Mouse (Mus musculus) forebrain, embryonic 14.5 days (tissue): ENCODE measurements around the gene R3hcc1l. TPM values are rescaled to one million over a fixed set of nuclear protein-coding genes. Genes with fewer than 3 reads are reported as not detected.

Source experiments
- ATAC-seq: fragments of 200-750 bp; cut with Nextera tagmentation; 2 replicates; pipeline ENCODE4 v1.8.0; 2017; ENCODE audit warnings: mild to moderate bottlenecking, moderate library complexity
- DNase-seq: peaks from one replicate; pipeline ENCODE4 v3.0.0-alpha.2; 2015; ENCODE audit warnings: low spot score
- H3K27ac ChIP-seq: fragments of 300-500 bp; sonication (generic); 2 replicates; pipeline ENCODE4 v1.5.1; 2014; ENCODE audit warnings: low read depth, mild to moderate bottlenecking, control low read depth, low read length, moderate library complexity
- H3K27me3 ChIP-seq: fragments of 300-500 bp; sonication (generic); replicated peaks from 2 replicates; pipeline ENCODE4 v1.6.1; 2014; ENCODE audit warnings: low read length, control low read depth, mixed read lengths; ENCODE audit not compliant: control insufficient read depth, insufficient read depth
- H3K36me3 ChIP-seq: fragments of 300-500 bp; sonication (generic); 2 replicates; pipeline ENCODE4 v1.6.1; 2014; ENCODE audit warnings: low read length, control low read depth; ENCODE audit not compliant: control insufficient read depth, insufficient read depth
- H3K4me1 ChIP-seq: fragments of 300-500 bp; sonication (generic); 2 replicates; pipeline ENCODE4 v1.6.1; 2014; ENCODE audit warnings: antibody characterized with exemption, low read length, control low read depth; ENCODE audit not compliant: control insufficient read depth, insufficient read depth
- H3K4me2 ChIP-seq: fragments of 300-500 bp; sonication (generic); 2 replicates; pipeline ENCODE4 v1.6.1; 2014; ENCODE audit warnings: mild to moderate bottlenecking, control low read depth, low read length
- H3K4me3 ChIP-seq: fragments of 300-500 bp; sonication (generic); 2 replicates; pipeline ENCODE4 v1.5.1; 2014; ENCODE audit warnings: low read depth, low read length, control low read depth
- H3K9ac ChIP-seq: fragments of 300-500 bp; sonication (generic); 2 replicates; pipeline ENCODE4 v1.6.1; 2014; ENCODE audit warnings: mild to moderate bottlenecking, low read length, control low read depth, moderate library complexity
- H3K9me3 ChIP-seq: fragments of 300-500 bp; sonication (generic); replicated peaks from 2 replicates; pipeline ENCODE4 v1.6.1; 2016; ENCODE audit warnings: low read length, control low read depth, mixed read lengths; ENCODE audit not compliant: control insufficient read depth
- WGBS: fragments of 180-500 bp; shearing (Covaris S2); extraction: QIAGEN DNeasy Blood & Tissue Kit; methylation state at CpG from one replicate; pipeline ENCODE4 v1.1.7; 2014; 5-methylcytosine and 5-hydroxymethylcytosine counted together
- polyA plus RNA-seq: library from polyadenylated mRNA; unstranded; fragments of >200 nt; fragmentation: Nextera tagmentation; extraction: Ambion mirVana; gene quantifications from 2 replicates; pipeline ENCODE4 v1.2.1, GENCODE M21; 2014

The R3hcc1l gene
- polyA plus RNA-seq, 1 experiment from 2014 or later: 15.8 TPM

DNA sequence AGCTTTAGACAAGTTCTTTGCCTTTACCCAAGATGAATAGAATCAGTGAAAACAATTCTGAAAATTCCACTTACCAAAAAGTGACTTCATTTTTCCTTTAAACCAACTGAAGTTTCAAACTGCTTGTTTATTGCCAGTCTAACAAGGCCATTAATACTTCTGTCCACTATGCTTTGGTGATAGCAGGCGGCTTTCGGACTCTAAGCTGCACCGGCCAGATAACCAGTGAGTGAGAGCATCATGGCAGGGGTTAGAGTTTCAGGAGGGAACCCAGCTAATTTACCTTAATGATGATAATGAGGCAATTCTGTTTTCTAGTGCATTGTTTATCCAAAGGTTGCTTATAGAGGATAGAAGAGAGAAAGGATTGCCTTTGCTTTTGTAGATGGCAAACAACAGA is 65.6 kb downstream of the R3hcc1l start:
- 87% methylated on average over 3 of the region's 3 CpGs for WGBS
- ATAC-seq (no peak), DNase-seq (no peak)
- Histone ChIP-seq H3K9me3 (no peaks in the 10 kb centered on the region), H3K27ac (no peak overlapping the region), H3K9ac (no peak overlapping the region), H3K4me3 (no peak overlapping the region), H3K4me1 (peaks cover 9% of the 10 kb centered on the region; the same call in 1 of the 2 replicates), H3K36me3 (0 out of 2 replicates have a peak, but pooled peaks cover 3% of the 10 kb centered on the region), H3K27me3 (no peaks in the 10 kb centered on the region), H3K4me2 (no peak overlapping the region)

GRCm38 (mm10) chr19:42587704-42588103 is 69.1 kb downstream of the R3hcc1l start:
- H3K4me3 ChIP-seq: no peak overlapping the region
- WGBS: 10% methylated on average over 2 of the region's 2 CpGs
- peaks cover 9% of the 10 kb centered on the region; the same call in 1 of the 2 replicates for H3K4me1 ChIP-seq
- no peak overlapping the region for H3K9ac ChIP-seq
- peak; percentile 24 for DNase-seq
- ATAC-seq: no peak
- 0 out of 2 replicates have a peak, but pooled peaks cover 6% of the 10 kb centered on the region for H3K36me3 ChIP-seq
- no peak overlapping the region for H3K27ac ChIP-seq
- H3K27me3 ChIP-seq: no peaks in the 10 kb centered on the region
- H3K4me2 ChIP-seq: no peak overlapping the region
- no peaks in the 10 kb centered on the region for H3K9me3 ChIP-seq

DNA sequence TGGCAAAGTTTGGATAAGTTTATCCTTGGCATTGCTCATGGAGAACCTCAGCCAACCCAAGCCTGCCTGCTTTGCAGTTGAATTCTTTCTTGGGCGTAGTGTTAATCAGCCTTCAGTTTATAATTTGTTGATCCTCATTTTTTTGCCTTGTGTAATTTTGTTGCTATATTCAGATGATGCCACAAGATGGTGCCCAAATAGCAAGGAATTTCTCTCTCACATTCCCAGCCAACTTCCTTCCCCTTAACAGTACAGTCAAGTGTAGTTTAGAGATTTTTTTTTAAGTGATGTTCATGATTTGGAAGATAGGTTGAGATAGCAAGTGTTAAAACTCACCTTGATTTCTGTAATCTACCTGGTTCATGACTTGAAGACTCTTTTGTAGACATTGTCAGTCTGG is 70.7 kb downstream of the R3hcc1l start:
- Histone ChIP-seq H3K9ac (no peak overlapping the region), H3K9me3 (no peaks in the 10 kb centered on the region), H3K27me3 (no peaks in the 10 kb centered on the region), H3K4me1 (peaks cover 9% of the 10 kb centered on the region; the same call in 1 of the 2 replicates), H3K4me2 (no peak overlapping the region), H3K4me3 (no peak overlapping the region), H3K36me3 (peaks cover 8% of the 10 kb centered on the region; the same call in 1 of the 2 replicates), H3K27ac (no peak overlapping the region)
- ATAC-seq (no peak), DNase-seq (peak; percentile 67)
- WGBS: 64% methylated on average over 1 of the region's 1 CpGs

GRCm38 (mm10) chr19:42591534-42591933 is 73.0 kb downstream of the R3hcc1l start:
- no peak for ATAC-seq
- no peak overlapping the region for H3K27ac ChIP-seq
- H3K9ac ChIP-seq: no peak overlapping the region
- H3K4me2 ChIP-seq: no peak overlapping the region
- 85% methylated on average over 14 of the region's 14 CpGs for WGBS
- peaks cover 9% of the 10 kb centered on the region; the same call in 1 of the 2 replicates for H3K4me1 ChIP-seq
- H3K4me3 ChIP-seq: no peak overlapping the region
- H3K9me3 ChIP-seq: no peaks in the 10 kb centered on the region
- DNase-seq: no peak
- H3K36me3 ChIP-seq: peaks cover 8% of the 10 kb centered on the region; the same call in 1 of the 2 replicates
- no peaks in the 10 kb centered on the region for H3K27me3 ChIP-seq

DNA sequence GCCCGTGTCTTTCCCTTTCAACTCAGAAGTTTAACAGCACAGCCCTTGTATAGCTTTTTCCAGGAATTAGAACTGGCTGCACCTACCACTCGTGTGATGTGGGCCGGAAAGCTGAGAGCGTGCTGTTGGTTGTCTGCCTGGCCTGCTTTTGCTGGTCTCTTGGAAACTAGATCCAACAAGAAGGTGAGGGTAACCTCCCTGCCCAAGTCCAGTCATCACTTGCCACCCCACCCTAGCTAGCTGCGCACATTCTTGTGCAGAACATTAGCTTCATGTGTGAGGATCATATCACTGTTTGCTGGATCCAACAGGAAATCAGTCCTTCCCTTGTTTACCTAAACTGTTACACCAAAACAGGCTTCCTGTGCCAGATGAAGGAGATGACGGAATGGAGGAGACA is 74.9 kb downstream of the R3hcc1l start:
- WGBS: 92% methylated on average over 6 of the region's 6 CpGs
- Histone ChIP-seq H3K4me2 (no peak overlapping the region), H3K36me3 (peaks cover 8% of the 10 kb centered on the region; the same call in 1 of the 2 replicates), H3K27me3 (no peaks in the 10 kb centered on the region), H3K9me3 (no peaks in the 10 kb centered on the region), H3K4me1 (0 out of 2 replicates have a peak, but pooled peaks cover 2% of the 10 kb centered on the region), H3K27ac (no peak overlapping the region), H3K9ac (no peak overlapping the region), H3K4me3 (no peak overlapping the region)
- ATAC-seq (no peak), DNase-seq (no peak)

GRCm38 (mm10) chr19:42595066-42595465 is 76.5 kb downstream of the R3hcc1l start:
- Histone ChIP-seq H3K27ac (no peak overlapping the region), H3K36me3 (peaks cover 8% of the 10 kb centered on the region; the same call in 1 of the 2 replicates), H3K4me1 (no peaks in the 10 kb centered on the region), H3K4me3 (no peak overlapping the region), H3K27me3 (no peaks in the 10 kb centered on the region), H3K4me2 (no peak overlapping the region), H3K9ac (no peak overlapping the region), H3K9me3 (no peaks in the 10 kb centered on the region)
- ATAC-seq: no peak
- DNase-seq: no peak
- 89% methylated on average over 6 of the region's 6 CpGs for WGBS

GRCm38 (mm10) chr19:42597286-42597685 is 78.7 kb downstream of the R3hcc1l start:
- H3K9ac ChIP-seq: no peak overlapping the region
- DNase-seq: no peak
- peaks cover 7% of the 10 kb centered on the region; the same call in 1 of the 2 replicates for H3K36me3 ChIP-seq
- H3K4me1 ChIP-seq: no peaks in the 10 kb centered on the region
- no peak for ATAC-seq
- no peak overlapping the region for H3K4me3 ChIP-seq
- no peaks in the 10 kb centered on the region for H3K27me3 ChIP-seq
- H3K9me3 ChIP-seq: no peaks in the 10 kb centered on the region
- WGBS: 95% methylated on average over 12 of the region's 12 CpGs
- no peak overlapping the region for H3K4me2 ChIP-seq
- H3K27ac ChIP-seq: no peak overlapping the region

DNA sequence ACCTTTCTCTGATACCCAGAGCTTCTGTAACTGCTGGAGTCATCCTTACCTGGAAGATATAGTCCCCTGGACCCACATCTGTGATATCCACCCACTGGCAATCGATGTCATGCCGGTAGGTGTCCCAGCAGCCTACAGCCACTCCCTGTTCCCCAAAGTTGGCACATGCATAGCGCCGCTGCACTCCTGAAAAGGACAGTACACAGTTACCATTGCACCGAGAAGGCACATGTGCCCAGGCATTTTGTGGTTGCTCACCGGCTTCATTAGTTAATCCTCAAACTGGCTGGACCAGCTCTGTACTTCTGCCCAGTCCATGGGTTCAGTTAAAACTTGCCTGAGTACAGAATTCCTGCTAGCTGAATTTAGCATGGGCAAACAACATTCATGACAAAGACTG is 79.3 kb downstream of the R3hcc1l start:
- no peaks in the 10 kb centered on the region for H3K27me3 ChIP-seq
- H3K4me2 ChIP-seq: no peak overlapping the region
- no peak overlapping the region for H3K4me3 ChIP-seq
- no peak overlapping the region for H3K27ac ChIP-seq
- H3K9ac ChIP-seq: no peak overlapping the region
- 96% methylated on average over 6 of the region's 6 CpGs for WGBS
- peaks cover 6% of the 10 kb centered on the region; the same call in 1 of the 2 replicates for H3K36me3 ChIP-seq
- no peak for ATAC-seq
- no peaks in the 10 kb centered on the region for H3K4me1 ChIP-seq
- DNase-seq: no peak
- H3K9me3 ChIP-seq: no peaks in the 10 kb centered on the region

DNA sequence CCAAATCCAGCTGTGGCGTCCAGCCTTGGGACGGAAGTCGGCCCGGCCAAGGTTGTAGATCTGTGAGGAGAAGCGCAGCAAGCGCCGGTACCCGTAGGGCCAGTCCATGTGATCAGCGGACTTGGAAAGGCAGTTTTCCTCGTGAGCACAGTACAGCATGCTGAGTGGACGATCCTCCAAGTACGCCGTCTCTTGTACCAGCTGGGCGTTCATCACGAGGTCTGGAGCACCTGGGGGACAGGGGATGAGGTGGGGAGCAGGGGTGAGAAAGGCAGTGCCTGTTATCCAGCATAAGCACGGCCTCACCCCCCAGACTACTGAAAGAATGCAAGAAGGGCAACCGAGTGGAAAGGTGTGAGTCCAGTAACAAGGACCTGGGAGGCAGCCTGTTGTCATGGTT is 81.3 kb downstream of the R3hcc1l start:
- H3K27me3 ChIP-seq: no peaks in the 10 kb centered on the region
- H3K4me1 ChIP-seq: no peaks in the 10 kb centered on the region
- WGBS: 82% methylated on average over 17 of the region's 17 CpGs
- no peaks in the 10 kb centered on the region for H3K9me3 ChIP-seq
- H3K36me3 ChIP-seq: no peaks in the 10 kb centered on the region
- no peak overlapping the region for H3K4me3 ChIP-seq
- no peak for DNase-seq
- no peak overlapping the region for H3K27ac ChIP-seq
- no peak overlapping the region for H3K4me2 ChIP-seq
- no peak overlapping the region for H3K9ac ChIP-seq
- no peak for ATAC-seq
